Mouse (Mus musculus): ENCODE measurements around the gene Tubgcp2.

DNA sequence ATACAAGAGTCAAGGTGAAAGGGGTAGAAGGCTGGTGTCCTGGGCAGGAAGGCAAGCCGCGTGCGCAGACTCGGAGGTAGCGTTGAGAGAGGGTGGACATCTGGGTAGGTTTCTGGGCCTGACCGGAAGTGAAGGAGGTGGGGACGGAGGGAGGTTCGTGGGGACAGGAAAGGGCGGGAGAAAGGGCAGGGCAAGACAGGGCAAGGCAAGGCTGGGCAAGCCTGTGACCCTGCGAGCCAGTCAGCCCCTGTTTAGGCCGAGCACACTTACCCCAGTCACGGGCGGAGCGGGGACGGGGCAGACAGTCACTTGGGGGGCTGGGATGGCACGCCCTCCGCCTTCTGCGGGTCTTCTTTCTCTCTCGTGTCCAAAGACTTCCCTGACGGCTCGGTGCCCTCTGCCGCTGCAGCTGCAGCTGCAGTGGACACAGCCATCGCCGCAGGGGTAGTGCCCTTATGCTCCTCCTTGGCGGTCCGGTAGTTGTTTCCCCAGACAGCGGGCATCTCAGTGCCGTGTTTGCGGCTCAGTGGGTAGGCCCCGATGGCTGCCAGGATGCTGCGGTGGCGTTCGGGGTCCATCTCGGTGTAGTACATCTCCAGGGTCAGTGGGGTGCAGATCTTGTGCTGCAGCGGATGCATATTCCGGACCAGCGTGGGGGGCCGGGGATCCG is 33.7 kb upstream of the Tubgcp2 start:
- TF ChIP-seq CTCF (IDR thresholded peaks at IDR 0.05; ENCODE audit: low read depth) (no peak), EP300 (IDR thresholded peaks at IDR 0.05; ENCODE audit: low read depth) (no peak)
